9 mouse cellular contexts compared by ENCODE assay signal in the genomic region with DNA sequence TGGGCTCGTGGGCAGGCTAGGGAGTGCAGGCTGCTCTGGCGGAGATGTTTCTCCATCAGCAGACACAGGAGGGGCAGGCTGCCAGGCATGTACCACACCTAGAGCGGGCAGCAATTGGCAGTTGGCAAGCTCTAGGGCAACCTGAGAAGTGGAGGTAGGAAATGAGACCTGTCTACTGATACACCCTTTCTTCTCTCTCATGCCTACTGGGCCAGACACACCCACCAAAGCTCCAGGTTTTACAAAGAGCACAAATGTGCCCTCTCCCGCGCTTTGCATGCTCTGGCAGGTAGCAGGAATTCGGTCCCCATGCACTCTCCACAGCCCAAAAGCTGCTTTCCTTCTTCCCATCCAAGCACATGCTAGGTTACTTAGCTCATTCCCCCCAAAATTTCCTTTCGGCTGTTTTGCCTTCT. TPM values are rescaled to one million over a fixed set of nuclear protein-coding genes. Genes with fewer than 3 reads are reported as not detected.
DNase-seq lines count a peak whose midpoint lies in the region; ATAC-seq and TF ChIP-seq lines count a peak whose summit lies in the region.
"Had no signal": no experiment of that assay in that cellular context is flagged by ENCODE, and none has a peak within 500 bp of the region (broad histone marks: within the 10 kb centered on the region; RNA-seq: fewer than 3 reads in every experiment).

No protein-coding gene starts in this region.

- H3K27ac ChIP-seq in heart, embryonic 16.5 days (ENCODE audit: low read length) = peak overlapping the region; percentile 61
- peak overlapping the region; percentile 89 for H3K27ac ChIP-seq in midbrain, embryonic 10.5 days (replicated peaks)
- peak overlapping the region; percentile 84 for H3K27ac ChIP-seq in stomach, postnatal 0 days (replicated peaks)

- H3K9me3 ChIP-seq in heart, embryonic 16.5 days (replicated peaks; ENCODE audit: control insufficient read depth, low read length) = no peaks in the 10 kb centered on the region
- no peaks in the 10 kb centered on the region for H3K9me3 ChIP-seq in midbrain, embryonic 10.5 days (replicated peaks)
- H3K9me3 ChIP-seq in stomach, postnatal 0 days (ENCODE audit: control insufficient read depth, low read length) = no peaks in the 10 kb centered on the region

- H3K9ac ChIP-seq in heart, embryonic 16.5 days (ENCODE audit: low read length) = peak overlapping the region; percentile 77
- peak overlapping the region; percentile 57 for H3K9ac ChIP-seq in stomach, postnatal 0 days (ENCODE audit: low read length)

- DNase-seq in layer of hippocampus, adult 9-11 months = peak; percentile 29
- DNase-seq in layer of hippocampus, adult 18-20 months (ENCODE audit: low spot score in 2 of 2) = no peak
- peak; percentile 87 to 89 for DNase-seq in cerebellum, postnatal 14 days
- DNase-seq in kidney, postnatal 36 days = peak; percentile 23 to 71
- DNase-seq in midbrain, embryonic 10.5 days (ENCODE audit: low spot score) = peak; percentile 61
- DNase-seq in stomach, postnatal 0 days (ENCODE audit: low spot score) = peak; percentile 39
- no peak for DNase-seq in thymus, postnatal 25 days

- H3K36me3 ChIP-seq in heart, embryonic 16.5 days (ENCODE audit: control insufficient read depth, insufficient read depth) = no peaks in the 10 kb centered on the region
- H3K36me3 ChIP-seq in midbrain, embryonic 10.5 days = peaks cover 26% of the 10 kb centered on the region
- no peaks in the 10 kb centered on the region for H3K36me3 ChIP-seq in stomach, postnatal 0 days (ENCODE audit: control insufficient read depth, insufficient read depth, low read length)

- TF ChIP-seq EP300 in stomach, postnatal 0 days (optimal IDR thresholded peaks at IDR 0.05) = no peak

- H3K27me3 ChIP-seq in heart, embryonic 16.5 days (ENCODE audit: control insufficient read depth, insufficient read depth, low read length) = no peaks in the 10 kb centered on the region
- H3K27me3 ChIP-seq in midbrain, embryonic 10.5 days (ENCODE audit: low read depth, poor library complexity, severe bottlenecking) = peaks cover 50% of the 10 kb centered on the region
- H3K27me3 ChIP-seq in stomach, postnatal 0 days (ENCODE audit: control insufficient read depth, insufficient read depth, low read length) = no peaks in the 10 kb centered on the region
- H3K27me3 ChIP-seq: Patski had no signal

- H3K4me2 ChIP-seq in heart, embryonic 16.5 days (ENCODE audit: low read depth, low read length) = peak overlapping the region; percentile 75
- H3K4me2 ChIP-seq in stomach, postnatal 0 days (replicated peaks; ENCODE audit: low read depth) = peak overlapping the region; percentile 69

- 0 out of 2 replicates have a peak, but pooled peaks have one; percentile 1 for TF ChIP-seq CTCF in stomach, postnatal 0 days (IDR thresholded peaks at IDR 0.05; ENCODE audit: low read depth)

- ATAC-seq in heart, embryonic 16.5 days (replicated peaks; ENCODE audit: extremely low read depth, insufficient read depth, low FRiP score) = no peak
- peak; percentile 59; the same call in 1 of the 2 replicates for ATAC-seq in stomach, postnatal 0 days (ENCODE audit: low FRiP score, low TSS enrichment)
- ATAC-seq: Patski had no signal

- H3K4me1 ChIP-seq in heart, embryonic 16.5 days (ENCODE audit: control insufficient read depth, insufficient read depth, low read length) = peaks cover 8% of the 10 kb centered on the region
- peaks cover 41% of the 10 kb centered on the region for H3K4me1 ChIP-seq in midbrain, embryonic 10.5 days
- H3K4me1 ChIP-seq in stomach, postnatal 0 days (replicated peaks; ENCODE audit: control insufficient read depth, insufficient read depth) = no peaks in the 10 kb centered on the region; the same call in 1 of the 2 replicates

- peak overlapping the region; percentile 66 for H3K4me3 ChIP-seq in heart, embryonic 16.5 days (ENCODE audit: low read length)
- H3K4me3 ChIP-seq in midbrain, embryonic 10.5 days = peak overlapping the region; percentile 72
- peak overlapping the region; percentile 54 for H3K4me3 ChIP-seq in stomach, postnatal 0 days (ENCODE audit: low read depth, low read length)

- WGBS in heart, embryonic 16.5 days = 16% methylated on average over 7 of the region's 7 CpGs
- under 1% methylated on average over 7 of the region's 7 CpGs for WGBS in midbrain, embryonic 10.5 days
- 9% methylated on average over 7 of the region's 7 CpGs for WGBS in stomach, postnatal 0 days

RNA-seq across cellular contexts. Expression of a gene that starts 0.7 kb away (rescaled TPM):
- 100 to 1,000 TPM; 202 to 229 TPM for total RNA-seq in layer of hippocampus, adult 18-20 months (2021)
- polyA plus RNA-seq in heart, embryonic 16.5 days (2015; fragmentation: Nextera tagmentation; extraction: Ambion mirVana) = 245 and 273 TPM in 2 replicates
- polyA plus RNA-seq in midbrain, embryonic 10.5 days (2016; fragmentation: Nextera tagmentation; extraction: Ambion mirVana) = 154 and 174 TPM in 2 replicates
- 157 and 183 TPM in 2 replicates for polyA plus RNA-seq in stomach, postnatal 0 days (2015; fragmentation: Nextera tagmentation; extraction: Ambion mirVana)
- polyA plus RNA-seq: Patski had no signal

Comparison
In these comparisons a context has a peak if more than half of its experiments do, and no peak if none do; other contexts are left out.
1. DNase-seq: peak in layer of hippocampus, adult 9-11 months (single experiment), cerebellum, postnatal 14 days (2 of 2), kidney, postnatal 36 days (2 of 2), midbrain, embryonic 10.5 days (single experiment) and stomach, postnatal 0 days (single experiment); none in layer of hippocampus, adult 18-20 months (0 of 2) and thymus, postnatal 25 days (single experiment).
2. Peak in every context shown above with its lines, with median percentiles within 50 percentile points of each other: H3K27ac ChIP-seq and H3K4me3 ChIP-seq.